Mouse (Mus musculus) spleen, adult 2 months (tissue): ENCODE results near the gene Olfr1107. TPM values are rescaled to one million over a fixed set of nuclear protein-coding genes. Genes with fewer than 3 reads are reported as not detected.

Source experiments
- DNase-seq, 2 experiments: peaks; one replicate each; pipeline versions ENCODE4 v3.0.0 to v3.0.0-alpha.2; 2012 to 2021; ENCODE audit warnings: low spot score in 2 of 2, low read depth in 1 of 2
- H3K27ac ChIP-seq: fragments of 200-500 bp; 2 replicates; pipeline ENCODE4 v1.5.1; 2012; ENCODE audit warnings: low read length, inconsistent platforms; ENCODE audit not compliant: insufficient read depth
- H3K27me3 ChIP-seq: fragments of 200-500 bp; 2 replicates; pipeline ENCODE4 v1.6.1; 2012; ENCODE audit warnings: mild to moderate bottlenecking, moderate library complexity, low read length, inconsistent platforms; ENCODE audit not compliant: control insufficient read depth, insufficient read depth
- H3K36me3 ChIP-seq: fragments of 200-500 bp; 2 replicates; pipeline ENCODE4 v1.6.1; 2012; ENCODE audit warnings: mild to moderate bottlenecking, low read length, inconsistent platforms; ENCODE audit not compliant: control insufficient read depth, insufficient read depth
- H3K4me1 ChIP-seq: fragments of 200-500 bp; 2 replicates; pipeline ENCODE4 v1.6.1; 2011; ENCODE audit warnings: inconsistent platforms; ENCODE audit not compliant: control insufficient read depth, insufficient read depth, insufficient read length
- H3K4me3 ChIP-seq: fragments of 200-500 bp; 2 replicates; pipeline ENCODE4 v1.5.1; 2011; ENCODE audit warnings: mild to moderate bottlenecking, inconsistent platforms; ENCODE audit not compliant: insufficient read depth, insufficient read length; ENCODE audit errors: extremely low read depth
- CTCF ChIP-seq: fragments of 200-500 bp; IDR thresholded peaks from 2 replicates; pipeline ENCODE4 v1.5.1; 2011; ENCODE audit warnings: mild to moderate bottlenecking, inconsistent platforms; ENCODE audit not compliant: insufficient read depth, insufficient read length, insufficient replicate concordance; ENCODE audit errors: extremely low read depth
- POLR2A ChIP-seq: fragments of 200-500 bp; IDR thresholded peaks from 2 replicates; pipeline ENCODE4 v1.6.1; 2011; ENCODE audit warnings: low read depth, low read length, inconsistent platforms
- WGBS: fragments of 180-500 bp; shearing (Covaris S2); methylation state at CpG from one replicate; pipeline ENCODE4 v1.1.7; 2018; 5-methylcytosine and 5-hydroxymethylcytosine counted together
- polyA plus RNA-seq: library from polyadenylated mRNA; depleted of rRNA; stranded (reverse); fragments of >200 nt; gene quantifications from 2 replicates; pipeline ENCODE4 v1.2.3, GENCODE M21; 2012; rRNA removed

Gene Olfr1107
- polyA plus RNA-seq = not detected in 2 replicates

- TF ChIP-seq CTCF (no peak), POLR2A (no peak)
- Histone ChIP-seq H3K27me3 (no peaks in the 10 kb centered on the region), H3K4me3 (no peak within 1 kb of the TSS), H3K4me1 (no peaks in the 10 kb centered on the region), H3K36me3 (no peaks in the 10 kb centered on the region), H3K27ac (no peak within 1 kb of the TSS)
- WGBS = 79% methylated on average over 1 of the region's 1 CpGs
- DNase-seq = no peak
Measured at GRCm38 (mm10) chr2:87075717-87076116, at the start of gene Olfr1107. Gene Olfr1107 (minus strand): TSS chr2:87075817.

GRCm38 (mm10) chr2:87114467-87114866 is 38.9 kb upstream of the Olfr1107 start, which contains the start of gene Olfr259:
Gene Olfr259 (minus strand): TSS chr2:87114567.
- H3K27ac ChIP-seq = no peak within 1 kb of the TSS
- TF ChIP-seq CTCF (no peak), POLR2A (no peak)
- H3K4me3 ChIP-seq = no peak within 1 kb of the TSS
- no peaks in the 10 kb centered on the region for H3K36me3 ChIP-seq
- DNase-seq = no peak
- H3K4me1 ChIP-seq = no peaks in the 10 kb centered on the region
- no peaks in the 10 kb centered on the region for H3K27me3 ChIP-seq

DNA sequence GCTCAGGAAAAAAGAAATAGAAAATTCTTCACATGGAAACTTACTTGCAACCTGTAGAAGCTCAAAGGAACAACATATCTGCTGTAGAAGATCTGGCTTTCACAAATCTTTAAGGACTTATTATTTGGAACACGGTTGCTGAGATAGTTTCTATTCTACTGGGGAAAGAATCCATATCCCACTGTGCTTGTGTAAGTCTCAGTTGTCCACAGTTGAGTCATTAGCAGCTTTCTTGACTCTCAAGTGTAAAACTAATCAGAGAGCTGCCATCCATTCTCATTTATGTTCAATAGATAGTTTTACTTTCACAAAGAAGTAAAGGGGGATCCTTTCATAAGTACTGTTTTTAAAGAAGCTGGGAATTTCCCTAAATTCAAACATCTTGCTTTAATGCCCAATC is 20.3 kb upstream of the Olfr1107 start, which contains the start of gene Olfr1109:
TSS of gene Olfr1109 (minus strand) at position 101 of the 400 bp plus-strand sequence.
- Histone ChIP-seq H3K4me1 (no peaks in the 10 kb centered on the region), H3K27ac (no peak within 1 kb of the TSS), H3K27me3 (no peaks in the 10 kb centered on the region), H3K4me3 (no peak within 1 kb of the TSS), H3K36me3 (no peaks in the 10 kb centered on the region)
- no peak for TF ChIP-seq POLR2A
- TF ChIP-seq CTCF = no peak
- no peak for DNase-seq
- 65% methylated on average over 1 of the region's 1 CpGs for WGBS

- no peak for TF ChIP-seq POLR2A
- no peak for TF ChIP-seq CTCF
- Histone ChIP-seq H3K36me3 (no peaks in the 10 kb centered on the region), H3K27me3 (no peaks in the 10 kb centered on the region), H3K4me3 (no peak within 1 kb of the TSS), H3K27ac (no peak within 1 kb of the TSS), H3K4me1 (no peaks in the 10 kb centered on the region)
- DNase-seq = no peak
- WGBS = 61% methylated on average over 1 of the region's 1 CpGs
Measured at GRCm38 (mm10) chr2:87052173-87052572, 23.4 kb downstream of the Olfr1107 start, which contains the start of gene Olfr1106. Gene Olfr1106 (minus strand): TSS chr2:87052273.

DNA sequence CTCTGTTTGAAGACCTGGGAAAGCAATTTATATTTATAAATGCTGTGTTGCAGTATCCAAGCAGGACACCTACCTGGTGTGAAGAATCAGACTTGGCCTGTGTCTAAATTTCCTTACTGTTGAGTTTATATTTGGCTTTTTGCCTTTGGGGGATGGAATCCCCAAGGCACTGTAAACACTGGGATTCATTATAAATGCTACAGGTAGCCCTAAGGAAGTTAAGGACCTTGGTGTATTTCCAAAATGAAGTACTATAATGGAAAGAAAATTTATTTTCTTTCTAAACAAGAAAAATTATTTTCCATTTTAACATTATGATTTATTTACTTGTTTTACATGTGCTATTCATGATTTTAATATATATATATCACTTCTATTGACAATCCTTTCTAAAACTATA is 39.2 kb downstream of the Olfr1107 start, which contains the start of gene Olfr1105:
TSS of gene Olfr1105 (minus strand) at position 101 of the 400 bp plus-strand sequence.
- DNase-seq = no peak
- no peak within 1 kb of the TSS for H3K27ac ChIP-seq
- no peaks in the 10 kb centered on the region for H3K36me3 ChIP-seq

DNA sequence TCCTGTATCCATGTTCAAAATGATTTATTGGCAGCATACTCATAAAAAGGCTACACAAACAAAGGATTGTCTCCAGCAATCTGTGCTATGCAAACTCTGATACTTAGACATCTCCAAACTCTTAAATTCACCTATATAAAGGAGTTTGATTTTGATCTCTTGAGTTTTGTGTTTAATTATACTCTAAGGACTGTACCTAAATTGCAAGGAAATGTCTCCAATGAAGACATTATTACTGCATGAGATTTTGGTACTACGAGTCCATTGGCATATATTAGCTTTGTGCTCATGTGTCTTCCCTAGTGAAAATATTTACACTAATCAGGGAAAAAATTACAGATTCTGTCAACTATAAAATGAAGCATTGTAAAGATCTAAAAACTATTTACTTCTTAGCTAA is 48.6 kb downstream of the Olfr1107 start, which contains the start of gene Olfr1104:
TSS of gene Olfr1104 (minus strand) at position 101 of the 400 bp plus-strand sequence.
- no peak for TF ChIP-seq POLR2A
- no peak for TF ChIP-seq CTCF

More for the DNA sequence above, 39.2 kb downstream of the Olfr1107 start, which contains the start of gene Olfr1105:
- Histone ChIP-seq H3K27me3 (no peaks in the 10 kb centered on the region), H3K4me1 (no peaks in the 10 kb centered on the region), H3K4me3 (no peak within 1 kb of the TSS)
- TF ChIP-seq CTCF (no peak), POLR2A (no peak)

More for the DNA sequence above, 48.6 kb downstream of the Olfr1107 start, which contains the start of gene Olfr1104:
- Histone ChIP-seq H3K4me3 (no peak within 1 kb of the TSS), H3K36me3 (no peaks in the 10 kb centered on the region), H3K27me3 (no peaks in the 10 kb centered on the region), H3K4me1 (no peaks in the 10 kb centered on the region), H3K27ac (no peak within 1 kb of the TSS)
- 78% methylated on average over 1 of the region's 1 CpGs for WGBS
- no peak for DNase-seq

Other genes with a start within 250 kb of the Olfr1107 start
- gene Olfr1095, start 224.1 kb downstream of the Olfr1107 start, polyA plus RNA-seq = not detected in 2 replicates
- not detected in 2 replicates for gene Gm13723, start 201.0 kb downstream of the Olfr1107 start, polyA plus RNA-seq
- not detected in 2 replicates for gene Olfr1097, start 183.6 kb downstream of the Olfr1107 start, polyA plus RNA-seq
- not detected in 2 replicates for gene Olfr1098, start 151.3 kb downstream of the Olfr1107 start, polyA plus RNA-seq
- gene Olfr1099, start 115.1 kb downstream of the Olfr1107 start, polyA plus RNA-seq = not detected in 2 replicates
- gene Olfr1100, start 95.9 kb downstream of the Olfr1107 start, polyA plus RNA-seq = not detected in 2 replicates
- not detected in 2 replicates for gene Olfr1101, start 84.6 kb downstream of the Olfr1107 start, polyA plus RNA-seq
- gene Olfr1102, start 77.4 kb downstream of the Olfr1107 start, polyA plus RNA-seq = not detected in 2 replicates
- not detected in 2 replicates for gene Olfr1104, start 48.7 kb downstream of the Olfr1107 start, polyA plus RNA-seq
- not detected in 2 replicates for gene Olfr1105, start 39.3 kb downstream of the Olfr1107 start, polyA plus RNA-seq
- gene Olfr1106, start 23.5 kb downstream of the Olfr1107 start, polyA plus RNA-seq = not detected in 2 replicates
- gene Olfr1109, start 20.2 kb upstream of the Olfr1107 start, polyA plus RNA-seq = not detected in 2 replicates
- gene Olfr259, start 38.8 kb upstream of the Olfr1107 start, polyA plus RNA-seq = not detected in 2 replicates
- gene Olfr1110, start 64.5 kb upstream of the Olfr1107 start, polyA plus RNA-seq = not detected in 2 replicates
- gene Olfr1111, start 76.8 kb upstream of the Olfr1107 start, polyA plus RNA-seq = not detected in 2 replicates
- gene Olfr1112, start 112.0 kb upstream of the Olfr1107 start, polyA plus RNA-seq = not detected in 2 replicates
- not detected in 2 replicates for gene Olfr1113, start 133.2 kb upstream of the Olfr1107 start, polyA plus RNA-seq
- not detected in 2 replicates for gene Olfr1115, start 172.2 kb upstream of the Olfr1107 start, polyA plus RNA-seq
- not detected in 2 replicates for gene Olfr1116, start 191.7 kb upstream of the Olfr1107 start, polyA plus RNA-seq
- not detected in 2 replicates for gene Olfr1118, start 231.8 kb upstream of the Olfr1107 start, polyA plus RNA-seq